Comparison of ENCODE assay signal across 9 mouse cellular contexts in genomic region chr2:101159276-101159675, GRCm38 (mm10).
DNase-seq lines count a peak whose midpoint lies in the region; ATAC-seq and TF ChIP-seq lines count a peak whose summit lies in the region.
"Had no signal": no experiment of that assay in that cellular context is flagged by ENCODE, and none has a peak within 500 bp of the region (broad histone marks: within the 10 kb centered on the region; RNA-seq: fewer than 3 reads in every experiment).

No protein-coding gene starts in this region.

- H3K27me3 ChIP-seq in G1E (ENCODE audit: insufficient read depth, low read length): no peaks in the 10 kb centered on the region
- H3K27me3 ChIP-seq: liver, embryonic 13.5 days had no signal

- no peak for TF ChIP-seq CTCF in G1E (IDR thresholded peaks at IDR 0.05; ENCODE audit: low read depth, low read length)

- no peaks in the 10 kb centered on the region for H3K9me3 ChIP-seq in G1E (replicated peaks)
- H3K9me3 ChIP-seq: liver, embryonic 13.5 days had no signal

- no peaks in the 10 kb centered on the region for H3K4me1 ChIP-seq in G1E (ENCODE audit: insufficient read depth, low read depth, low read length)
- H3K4me1 ChIP-seq: liver, embryonic 13.5 days had no signal

- ATAC-seq in G1E (ENCODE audit: extremely low read depth, insufficient number of reproducible peaks, low FRiP score, poor library complexity, severe bottlenecking): no peak
- ATAC-seq in frontal cortex, adult (ENCODE audit: low TSS enrichment): peak; percentile 77

- H3K4me3 ChIP-seq in G1E (ENCODE audit: low read depth, low read length): no peak overlapping the region
- H3K4me3 ChIP-seq: liver, embryonic 13.5 days had no signal

- H3K36me3 ChIP-seq in G1E (replicated peaks): no peaks in the 10 kb centered on the region
- H3K36me3 ChIP-seq: liver, embryonic 13.5 days had no signal

- DNase-seq in cerebellum, adult 8-10 months: peak; percentile 19
- DNase-seq in cerebellum, adult 9-11 months: no peak
- peak; percentile 17 for DNase-seq in left cerebral cortex, adult 11 months (ENCODE audit: low spot score)
- no peak for DNase-seq in left cerebral cortex, adult 8-10 months (ENCODE audit: low spot score in 2 of 2)
- DNase-seq in G1E (ENCODE audit: low spot score): peak; percentile 1
- DNase-seq in retina, postnatal 7 days (ENCODE audit: low read depth, low spot score): peak; percentile 40
- no peak for DNase-seq in thymus, postnatal 25 days
- DNase-seq: liver, embryonic 13.5 days had no signal

Comparison
In these comparisons a context has a peak if more than half of its experiments do, and no peak if none do; other contexts are left out.
1. DNase-seq: peak in cerebellum, adult 8-10 months (single experiment), left cerebral cortex, adult 11 months (single experiment), G1E (single experiment) and retina, postnatal 7 days (single experiment); none in cerebellum, adult 9-11 months (single experiment), left cerebral cortex, adult 8-10 months (0 of 2) and thymus, postnatal 25 days (single experiment).